Mouse (Mus musculus): ENCODE measurements around the gene Afap1. TPM values are rescaled to one million over a fixed set of nuclear protein-coding genes. Genes with fewer than 3 reads are reported as not detected.
A peak's percentile ranks its signal among the peaks of the same experiment; 100 is the strongest.

Gene Afap1
- total RNA-seq, 2 experiments from 2014 or later: 28.3 to 29.1 TPM

- no peak for DNase-seq (ENCODE audit: low spot score in 2 of 2)
Observed at GRCm38 (mm10) chr5:35926511-35926910, 33.4 kb downstream of the Afap1 start.

- no peak for DNase-seq (ENCODE audit: low spot score in 2 of 2)
Observed at GRCm38 (mm10) chr5:35931296-35931695, 38.2 kb downstream of the Afap1 start.

GRCm38 (mm10) chr5:35933059-35933458, 39.9 kb downstream of the Afap1 start:
- DNase-seq (ENCODE audit: low spot score in 2 of 2): no peak

GRCm38 (mm10) chr5:35935939-35936338, 42.8 kb downstream of the Afap1 start:
- DNase-seq (ENCODE audit: low spot score in 2 of 2): no peak

GRCm38 (mm10) chr5:35938249-35939223, 45.4 kb downstream of the Afap1 start:
- no peak for DNase-seq (ENCODE audit: low spot score in 2 of 2)

- DNase-seq (ENCODE audit: low spot score in 2 of 2): no peak
Observed at GRCm38 (mm10) chr5:35939958-35940357, 46.8 kb downstream of the Afap1 start.

- DNase-seq (ENCODE audit: low spot score in 2 of 2): no peak
Observed at GRCm38 (mm10) chr5:35943541-35943940, 50.4 kb downstream of the Afap1 start.

GRCm38 (mm10) chr5:35946841-35947240, 53.7 kb downstream of the Afap1 start:
- no peak for DNase-seq (ENCODE audit: low spot score in 2 of 2)

- no peak for DNase-seq (ENCODE audit: low spot score in 2 of 2)
Observed at GRCm38 (mm10) chr5:35947427-35947826, 54.3 kb downstream of the Afap1 start.

GRCm38 (mm10) chr5:35948225-35948975, 55.3 kb downstream of the Afap1 start:
- DNase-seq (ENCODE audit: low spot score in 2 of 2): no peak

- DNase-seq (ENCODE audit: low spot score in 2 of 2): no peak
Observed at GRCm38 (mm10) chr5:35949061-35949460, 55.9 kb downstream of the Afap1 start.

GRCm38 (mm10) chr5:35950504-35950903, 57.4 kb downstream of the Afap1 start:
- DNase-seq (ENCODE audit: low spot score in 2 of 2): no peak

GRCm38 (mm10) chr5:35954055-35954718, 61.1 kb downstream of the Afap1 start:
- no peak for DNase-seq (ENCODE audit: low spot score in 2 of 2)

- DNase-seq (ENCODE audit: low spot score in 2 of 2): no peak
Observed at GRCm38 (mm10) chr5:35956268-35956667, 63.1 kb downstream of the Afap1 start.

GRCm38 (mm10) chr5:35958681-35959080, 65.6 kb downstream of the Afap1 start:
- no peak for DNase-seq (ENCODE audit: low spot score in 2 of 2)

- DNase-seq (ENCODE audit: low spot score in 2 of 2): no peak
Observed at GRCm38 (mm10) chr5:35960168-35960567, 67.0 kb downstream of the Afap1 start.

GRCm38 (mm10) chr5:35961271-35961670, 68.2 kb downstream of the Afap1 start:
- DNase-seq (ENCODE audit: low spot score in 2 of 2): no peak

- DNase-seq (ENCODE audit: low spot score in 2 of 2): no peak
Observed at GRCm38 (mm10) chr5:35963635-35964034, 70.5 kb downstream of the Afap1 start.

GRCm38 (mm10) chr5:35965036-35965435, 71.9 kb downstream of the Afap1 start:
- DNase-seq (ENCODE audit: low spot score in 2 of 2): no peak

GRCm38 (mm10) chr5:35969857-35970256, 76.7 kb downstream of the Afap1 start:
- DNase-seq (ENCODE audit: low spot score in 2 of 2): no peak

- peak in 1 of 2 experiments; percentile 45 for DNase-seq (ENCODE audit: low spot score in 2 of 2)
Observed at GRCm38 (mm10) chr5:35970380-35971105, 77.4 kb downstream of the Afap1 start.

All from left cerebral cortex, adult 18-20 months (tissue).